Mouse (Mus musculus) stomach, embryonic 15.5 days (tissue): ENCODE results near the gene Fgf14. TPM values are rescaled to one million over a fixed set of nuclear protein-coding genes. Genes with fewer than 3 reads are reported as not detected.
"Not testable (repeated sequence)": the region's sequence is repeated elsewhere in the genome, so short reads cannot be mapped to it uniquely, and the experiment has no call there.

Source experiments
- ATAC-seq: fragments of 200-750 bp; cut with Nextera tagmentation; 2 replicates; pipeline ENCODE4 v1.8.0; 2017; ENCODE audit warnings: low read depth, moderate number of reproducible peaks, moderate TSS enrichment; ENCODE audit not compliant: insufficient read depth, low FRiP score
- H3K27ac ChIP-seq: fragments of 300-500 bp; sonication (generic); 2 replicates; pipeline ENCODE4 v1.5.1; 2015; ENCODE audit warnings: mild to moderate bottlenecking, inconsistent platforms
- H3K27me3 ChIP-seq: fragments of 300-500 bp; sonication (generic); replicated peaks from 2 replicates; pipeline ENCODE4 v1.6.1; 2015; ENCODE audit warnings: inconsistent platforms
- H3K36me3 ChIP-seq: fragments of 300-500 bp; sonication (generic); 2 replicates; pipeline ENCODE4 v1.6.1; 2015; ENCODE audit warnings: inconsistent platforms
- H3K4me1 ChIP-seq: fragments of 300-500 bp; sonication (generic); 2 replicates; pipeline ENCODE4 v1.6.1; 2015; ENCODE audit warnings: inconsistent platforms
- H3K4me2 ChIP-seq: fragments of 300-500 bp; sonication (generic); 2 replicates; pipeline ENCODE4 v1.6.1; 2015; ENCODE audit warnings: mild to moderate bottlenecking, inconsistent platforms
- H3K4me3 ChIP-seq: fragments of 300-500 bp; sonication (generic); replicated peaks from 2 replicates; pipeline ENCODE4 v1.5.1; 2015; ENCODE audit warnings: inconsistent platforms
- H3K9ac ChIP-seq: fragments of 300-500 bp; sonication (generic); 2 replicates; pipeline ENCODE4 v1.6.1; 2015; ENCODE audit warnings: inconsistent platforms
- H3K9me3 ChIP-seq: fragments of 300-500 bp; sonication (generic); 2 replicates; pipeline ENCODE4 v1.6.1; 2016; ENCODE audit warnings: inconsistent platforms
- WGBS: fragments of 180-500 bp; shearing (Covaris S2); methylation state at CpG from one replicate; pipeline ENCODE4 v1.1.7; 2015; 5-methylcytosine and 5-hydroxymethylcytosine counted together
- polyA plus RNA-seq: library from polyadenylated mRNA; unstranded; fragments of >200 nt; fragmentation: Nextera tagmentation; extraction: Ambion mirVana; gene quantifications from 2 replicates; pipeline ENCODE4 v1.2.1, GENCODE M21; 2015

Gene Fgf14
- polyA plus RNA-seq, 1 experiment from 2014 or later, result 1.5 TPM

- no peaks in the 10 kb centered on the region for H3K36me3 ChIP-seq
- no peak overlapping the region for H3K4me2 ChIP-seq
- H3K4me1 ChIP-seq, result no peaks in the 10 kb centered on the region
- H3K4me3 ChIP-seq, result no peak overlapping the region
- no peaks in the 10 kb centered on the region for H3K27me3 ChIP-seq
- 94% methylated on average over 1 of the region's 1 CpGs for WGBS
- ATAC-seq, result no peak
- no peaks in the 10 kb centered on the region for H3K9me3 ChIP-seq
- no peak overlapping the region for H3K9ac ChIP-seq
- no peak overlapping the region for H3K27ac ChIP-seq
These were observed 221.8 kb downstream of the Fgf14 start for GRCm38 (mm10) chr14:124455120-124455519.

GRCm38 (mm10) chr14:124446096-124446840, 230.7 kb downstream of the Fgf14 start:
- H3K27ac ChIP-seq, result no peak overlapping the region
- no peaks in the 10 kb centered on the region for H3K36me3 ChIP-seq
- H3K9me3 ChIP-seq, result no peaks in the 10 kb centered on the region
- no peak overlapping the region for H3K4me3 ChIP-seq
- H3K27me3 ChIP-seq, result no peaks in the 10 kb centered on the region
- no peak for ATAC-seq
- no peak overlapping the region for H3K4me2 ChIP-seq
- H3K4me1 ChIP-seq, result no peaks in the 10 kb centered on the region
- WGBS, result 57% methylated on average over 2 of the region's 2 CpGs
- no peak overlapping the region for H3K9ac ChIP-seq

- no peak overlapping the region for H3K27ac ChIP-seq
- no peaks in the 10 kb centered on the region for H3K4me1 ChIP-seq
- no peak for ATAC-seq
- H3K9me3 ChIP-seq, result no peaks in the 10 kb centered on the region
- H3K27me3 ChIP-seq, result no peaks in the 10 kb centered on the region
- H3K4me2 ChIP-seq, result no peak overlapping the region
- no peak overlapping the region for H3K9ac ChIP-seq
- H3K4me3 ChIP-seq, result no peak overlapping the region
- H3K36me3 ChIP-seq, result no peaks in the 10 kb centered on the region
These were observed 232.1 kb downstream of the Fgf14 start for GRCm38 (mm10) chr14:124444831-124445230.

GRCm38 (mm10) chr14:124439298-124439697, 237.6 kb downstream of the Fgf14 start:
- peak; percentile 88 for ATAC-seq
- H3K9ac ChIP-seq, H3K4me1 ChIP-seq, H3K4me3 ChIP-seq, H3K36me3 ChIP-seq, H3K27me3 ChIP-seq, H3K4me2 ChIP-seq, H3K27ac ChIP-seq, H3K9me3 ChIP-seq: not testable (repeated sequence)
- WGBS, result 24% methylated on average over 3 of the region's 3 CpGs

- Histone ChIP-seq H3K9me3 (no peaks in the 10 kb centered on the region), H3K27ac (no peak overlapping the region), H3K4me1 (no peaks in the 10 kb centered on the region), H3K36me3 (no peaks in the 10 kb centered on the region), H3K4me2 (no peak overlapping the region), H3K4me3 (no peak overlapping the region), H3K9ac (no peak overlapping the region), H3K27me3 (no peaks in the 10 kb centered on the region)
- 75% methylated on average over 2 of the region's 2 CpGs for WGBS
- ATAC-seq, result no peak
These were observed 265.0 kb downstream of the Fgf14 start for GRCm38 (mm10) chr14:124411890-124412289.

GRCm38 (mm10) chr14:124410945-124411344, 266.0 kb downstream of the Fgf14 start:
- H3K27ac ChIP-seq, result no peak overlapping the region
- H3K36me3 ChIP-seq, result no peaks in the 10 kb centered on the region
- no peak for ATAC-seq
- no peaks in the 10 kb centered on the region for H3K4me1 ChIP-seq
- H3K4me2 ChIP-seq, result no peak overlapping the region
- no peaks in the 10 kb centered on the region for H3K9me3 ChIP-seq
- no peaks in the 10 kb centered on the region for H3K27me3 ChIP-seq
- 0% methylated on average over 1 of the region's 1 CpGs for WGBS
- H3K4me3 ChIP-seq, result no peak overlapping the region
- no peak overlapping the region for H3K9ac ChIP-seq

- Histone ChIP-seq H3K9me3 (no peaks in the 10 kb centered on the region), H3K4me2 (no peak overlapping the region), H3K27ac (no peak overlapping the region), H3K27me3 (no peaks in the 10 kb centered on the region), H3K4me3 (no peak overlapping the region), H3K9ac (no peak overlapping the region), H3K36me3 (no peaks in the 10 kb centered on the region), H3K4me1 (no peaks in the 10 kb centered on the region)
- ATAC-seq, result no peak
These were observed 348.5 kb downstream of the Fgf14 start for GRCm38 (mm10) chr14:124328391-124328790.

- Histone ChIP-seq H3K4me3 (no peak overlapping the region), H3K4me2 (no peak overlapping the region), H3K36me3 (no peaks in the 10 kb centered on the region), H3K27me3 (no peaks in the 10 kb centered on the region), H3K9ac (no peak overlapping the region), H3K27ac (no peak overlapping the region), H3K4me1 (no peaks in the 10 kb centered on the region), H3K9me3 (no peaks in the 10 kb centered on the region)
- ATAC-seq, result no peak
- 48% methylated on average over 1 of the region's 1 CpGs for WGBS
These were observed 357.8 kb downstream of the Fgf14 start for GRCm38 (mm10) chr14:124319017-124319718.

GRCm38 (mm10) chr14:124315513-124315912, 361.4 kb downstream of the Fgf14 start:
- no peak overlapping the region for H3K27ac ChIP-seq
- ATAC-seq, result no peak
- no peaks in the 10 kb centered on the region for H3K27me3 ChIP-seq
- H3K36me3 ChIP-seq, result no peaks in the 10 kb centered on the region
- no peaks in the 10 kb centered on the region for H3K9me3 ChIP-seq
- H3K4me2 ChIP-seq, result no peak overlapping the region
- 69% methylated on average over 2 of the region's 2 CpGs for WGBS
- H3K4me1 ChIP-seq, result no peaks in the 10 kb centered on the region
- no peak overlapping the region for H3K4me3 ChIP-seq
- H3K9ac ChIP-seq, result no peak overlapping the region

- no peaks in the 10 kb centered on the region for H3K36me3 ChIP-seq
These were observed 389.9 kb downstream of the Fgf14 start for GRCm38 (mm10) chr14:124287027-124287426.

GRCm38 (mm10) chr14:124278384-124278944, 398.5 kb downstream of the Fgf14 start:
- Histone ChIP-seq H3K9ac (no peak overlapping the region), H3K4me2 (no peak overlapping the region), H3K36me3 (no peaks in the 10 kb centered on the region), H3K4me3 (no peak overlapping the region), H3K27me3 (no peaks in the 10 kb centered on the region), H3K4me1 (no peaks in the 10 kb centered on the region), H3K27ac (no peak overlapping the region), H3K9me3 (no peaks in the 10 kb centered on the region)
- no peak for ATAC-seq

More at GRCm38 (mm10) chr14:124287027-124287426, 389.9 kb downstream of the Fgf14 start:
- no peak for ATAC-seq
- no peak overlapping the region for H3K9ac ChIP-seq
- no peak overlapping the region for H3K4me3 ChIP-seq
- no peak overlapping the region for H3K27ac ChIP-seq
- H3K4me1 ChIP-seq, result no peaks in the 10 kb centered on the region
- H3K9me3 ChIP-seq, result no peaks in the 10 kb centered on the region
- no peaks in the 10 kb centered on the region for H3K27me3 ChIP-seq
- H3K4me2 ChIP-seq, result no peak overlapping the region

GRCm38 (mm10) chr14:124266977-124267376, 409.9 kb downstream of the Fgf14 start:
- no peak overlapping the region for H3K4me3 ChIP-seq
- H3K27me3 ChIP-seq, result no peaks in the 10 kb centered on the region
- no peak overlapping the region for H3K27ac ChIP-seq
- H3K9me3 ChIP-seq, result no peaks in the 10 kb centered on the region
- no peak overlapping the region for H3K9ac ChIP-seq
- H3K4me1 ChIP-seq, result no peaks in the 10 kb centered on the region
- no peak for ATAC-seq
- H3K4me2 ChIP-seq, result no peak overlapping the region
- H3K36me3 ChIP-seq, result no peaks in the 10 kb centered on the region
